Mouse (Mus musculus) yolk sac, embryonic 10.5 days (tissue): ENCODE measurements around the gene Fam180a.
"Not testable (repeated sequence)": the region's sequence is repeated elsewhere in the genome, so short reads cannot be mapped to it uniquely, and the experiment has no call there.

Experiments
- DNase-seq: peaks from one replicate; pipeline ENCODE4 v3.0.0-alpha.2; 2017; ENCODE audit warnings: low spot score

Gene Fam180a

GRCm38 (mm10) chr6:35326111-35326515 is at the start of gene Fam180a:
Gene Fam180a (minus strand): TSS chr6:35326141.
- no peak for DNase-seq

- no peak for DNase-seq
Observed at GRCm38 (mm10) chr6:35374052-35374451, 48.1 kb upstream of the Fam180a start.

GRCm38 (mm10) chr6:35370356-35370755 is 44.4 kb upstream of the Fam180a start:
- no peak for DNase-seq

- DNase-seq, result not testable (repeated sequence)
Observed at GRCm38 (mm10) chr6:35369578-35370282, 43.8 kb upstream of the Fam180a start.

DNA sequence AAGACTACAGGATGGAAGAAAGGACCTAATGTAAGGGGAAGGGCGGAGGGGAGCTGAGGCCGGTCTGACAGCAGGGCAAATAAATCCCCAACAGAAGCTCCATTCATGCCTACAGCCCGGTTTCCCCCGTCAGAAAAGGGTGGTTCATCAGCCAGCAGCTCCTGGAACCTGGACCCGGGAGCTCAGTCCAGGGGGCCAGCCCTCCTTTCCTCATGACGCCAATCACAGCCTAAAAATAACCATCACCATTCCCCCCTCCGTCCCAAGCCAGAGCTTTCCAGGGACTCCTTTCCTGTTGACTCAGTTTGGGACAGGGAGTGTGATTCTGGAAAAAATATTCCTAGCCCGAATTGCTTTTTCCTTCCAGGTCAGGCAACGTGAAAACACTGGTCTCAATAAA is 36.7 kb upstream of the Fam180a start:
- no peak for DNase-seq

GRCm38 (mm10) chr6:35355320-35355719 is 29.4 kb upstream of the Fam180a start:
- no peak for DNase-seq

GRCm38 (mm10) chr6:35354622-35354998 is 28.7 kb upstream of the Fam180a start:
- DNase-seq, result no peak

GRCm38 (mm10) chr6:35353846-35354621 is 28.1 kb upstream of the Fam180a start:
- no peak for DNase-seq

DNA sequence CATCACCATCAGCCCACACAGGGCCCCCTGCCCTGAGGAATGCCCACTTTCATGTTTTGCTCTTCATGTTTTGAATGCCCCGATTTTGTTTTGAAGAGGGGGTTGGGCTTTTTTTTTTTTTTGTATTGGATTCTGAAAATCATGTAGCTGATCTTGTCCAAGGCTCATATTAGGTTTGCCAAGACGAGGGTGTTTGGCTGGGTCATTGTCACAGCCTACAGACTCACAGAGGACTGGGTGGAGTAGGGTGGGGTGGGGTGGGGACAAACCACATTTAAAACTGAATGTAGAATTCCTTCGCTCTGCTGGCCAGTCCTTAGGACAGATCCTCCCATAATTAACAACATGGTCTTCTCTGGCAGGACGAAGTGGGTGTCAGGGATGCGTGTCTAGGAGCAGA is 27.5 kb upstream of the Fam180a start:
- DNase-seq, result no peak

DNA sequence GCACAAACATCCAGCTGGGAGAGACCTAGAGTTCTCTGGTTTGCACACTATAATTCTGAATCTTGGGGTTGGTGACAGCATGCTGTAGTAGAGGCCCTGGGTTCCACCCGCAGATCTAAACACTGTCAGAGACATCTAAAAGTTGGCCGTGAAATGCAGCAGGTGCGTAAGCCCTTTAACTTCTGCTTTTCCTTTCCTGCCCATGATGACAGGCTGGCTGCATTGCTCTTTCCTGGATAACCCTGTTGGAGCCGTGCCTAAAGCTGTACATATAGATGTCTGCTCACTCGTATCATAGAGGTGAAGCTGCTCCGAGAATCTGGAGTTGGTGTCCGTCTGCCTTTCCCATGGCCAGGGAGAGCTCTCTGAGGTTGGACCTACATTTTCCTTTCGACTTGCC is 26.9 kb upstream of the Fam180a start:
- DNase-seq, result no peak

- no peak for DNase-seq
Observed at GRCm38 (mm10) chr6:35351826-35352225, 25.9 kb upstream of the Fam180a start.

DNA sequence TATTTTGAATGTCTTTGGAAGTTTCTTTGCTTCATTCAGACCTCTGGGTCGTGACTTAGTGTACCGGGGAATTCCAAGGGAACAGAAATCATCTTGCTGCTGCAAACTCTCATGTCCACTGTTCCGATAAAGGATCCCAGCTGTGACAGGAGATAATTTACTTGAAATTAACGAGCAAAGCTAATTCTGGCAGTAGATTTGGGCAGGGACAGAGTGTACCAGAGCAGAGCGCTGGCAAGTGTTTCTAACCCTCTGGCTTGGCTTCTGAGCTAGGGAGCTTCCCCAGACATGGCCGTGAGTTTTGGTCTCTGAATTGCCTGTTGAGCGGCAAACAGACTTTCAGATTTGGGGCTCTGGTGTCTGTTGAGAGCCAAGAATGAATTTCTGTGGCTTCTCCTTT is 23.8 kb upstream of the Fam180a start:
- no peak for DNase-seq

DNA sequence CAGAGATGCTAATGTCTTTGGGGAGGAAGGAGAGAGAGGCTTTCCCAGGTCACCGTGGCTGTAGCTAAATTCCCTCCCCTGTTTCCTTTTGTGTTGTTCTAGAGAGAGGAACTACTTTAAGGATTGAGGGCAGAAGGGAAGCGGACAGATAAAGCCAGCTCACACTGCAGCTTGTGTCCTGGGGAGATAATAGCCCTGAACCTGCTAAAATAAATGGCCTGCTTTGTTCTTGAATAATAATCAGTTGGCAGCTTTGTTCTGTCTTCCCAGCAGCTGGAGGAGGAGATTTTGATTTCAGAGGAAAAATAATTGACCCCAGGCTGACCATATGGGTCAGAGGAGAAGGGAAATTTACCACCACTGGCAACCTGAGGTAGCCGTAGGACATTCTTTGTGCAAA is 12.7 kb upstream of the Fam180a start:
- DNase-seq, result no peak

DNA sequence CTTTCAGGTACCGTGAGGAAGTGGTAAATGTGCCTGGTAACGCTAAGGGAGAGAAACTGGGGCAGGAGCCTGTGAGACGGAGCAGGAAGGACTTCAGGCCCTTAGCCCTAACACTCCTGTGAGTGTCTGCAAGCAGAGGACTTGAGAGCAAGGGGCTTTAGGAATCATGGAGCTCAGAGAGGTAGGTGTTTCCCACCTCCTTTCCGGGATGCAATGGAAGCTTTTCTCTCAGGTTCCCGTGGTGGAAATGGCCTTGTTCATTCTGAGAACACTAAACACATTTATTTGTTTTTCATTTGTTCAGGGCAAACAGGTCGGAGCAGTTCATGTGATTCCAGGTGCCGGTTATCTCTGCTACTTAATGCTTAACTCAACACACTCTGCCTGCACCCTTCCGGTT is 11.9 kb upstream of the Fam180a start:
- DNase-seq, result peak; percentile 70

GRCm38 (mm10) chr6:35335452-35335851 is 9.5 kb upstream of the Fam180a start:
- DNase-seq, result peak; percentile 87

GRCm38 (mm10) chr6:35334278-35334677 is 8.3 kb upstream of the Fam180a start:
- peak; percentile 35 for DNase-seq

DNA sequence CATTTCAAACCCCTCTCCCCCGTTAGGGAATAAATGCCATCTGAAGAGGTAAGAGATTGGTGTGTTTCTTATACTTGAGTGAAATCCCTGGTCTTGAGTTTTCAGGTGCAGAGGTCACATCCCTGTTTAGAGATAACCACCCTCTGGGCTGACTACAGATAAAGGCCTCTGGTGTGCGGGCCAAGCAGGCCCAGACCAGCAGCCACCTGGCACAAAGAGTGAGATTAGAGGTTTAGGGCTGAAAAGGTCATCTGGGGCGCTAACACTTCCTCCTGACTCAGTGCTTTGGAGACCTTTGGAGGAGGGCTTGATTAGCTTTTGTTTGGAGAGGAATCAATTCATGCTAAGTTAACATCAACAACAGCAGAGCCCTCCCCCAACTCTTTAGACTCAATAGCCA is 7.7 kb upstream of the Fam180a start:
- peak; percentile 84 for DNase-seq

DNA sequence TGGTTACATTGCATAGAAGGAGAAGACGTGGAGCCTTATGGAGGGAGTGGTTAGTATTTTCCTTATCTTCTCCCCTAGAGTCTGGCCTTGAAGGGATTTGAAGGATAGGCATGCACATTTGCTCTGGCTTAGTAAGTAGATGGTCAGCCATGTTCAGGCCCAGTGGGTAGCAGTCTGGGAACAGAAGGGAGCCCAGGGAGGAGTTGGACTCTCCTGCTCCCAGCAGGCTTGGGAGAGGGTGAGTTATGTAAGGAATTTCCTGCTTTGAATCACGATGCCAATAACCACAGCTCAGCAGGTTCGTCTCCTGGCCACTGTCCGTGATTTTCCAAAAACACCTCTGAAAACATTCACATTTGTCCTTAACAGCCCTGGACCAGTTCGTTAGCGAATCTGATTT is 4.9 kb upstream of the Fam180a start:
- DNase-seq, result peak; percentile 56

GRCm38 (mm10) chr6:35329956-35330355 is 4.0 kb upstream of the Fam180a start:
- DNase-seq, result no peak

- DNase-seq, result no peak
Observed at GRCm38 (mm10) chr6:35324306-35324705, 1.6 kb downstream of the Fam180a start.

- DNase-seq, result no peak
Observed at GRCm38 (mm10) chr6:35323046-35323445, 2.9 kb downstream of the Fam180a start.

- peak; percentile 75 for DNase-seq
Observed at GRCm38 (mm10) chr6:35321105-35321504, 4.8 kb downstream of the Fam180a start.

DNA sequence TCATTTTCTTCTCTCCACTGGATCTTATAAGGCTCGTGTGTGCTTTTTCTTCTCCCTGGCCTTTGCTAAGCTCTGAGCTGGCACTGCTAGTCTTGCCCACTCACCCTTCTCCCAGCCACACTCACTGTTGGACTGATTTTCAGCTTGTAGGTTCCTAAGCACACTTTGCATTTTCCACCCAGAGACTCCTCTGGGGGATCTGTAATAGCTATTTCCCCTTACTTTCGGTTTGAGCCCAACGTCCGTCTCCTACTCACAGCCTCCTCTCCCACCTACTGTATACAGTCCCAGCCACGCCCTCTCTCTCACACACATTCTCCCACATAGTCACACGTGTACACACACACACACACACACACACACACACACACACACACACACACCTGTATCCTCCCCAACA is 6.1 kb downstream of the Fam180a start:
- DNase-seq, result no peak

DNA sequence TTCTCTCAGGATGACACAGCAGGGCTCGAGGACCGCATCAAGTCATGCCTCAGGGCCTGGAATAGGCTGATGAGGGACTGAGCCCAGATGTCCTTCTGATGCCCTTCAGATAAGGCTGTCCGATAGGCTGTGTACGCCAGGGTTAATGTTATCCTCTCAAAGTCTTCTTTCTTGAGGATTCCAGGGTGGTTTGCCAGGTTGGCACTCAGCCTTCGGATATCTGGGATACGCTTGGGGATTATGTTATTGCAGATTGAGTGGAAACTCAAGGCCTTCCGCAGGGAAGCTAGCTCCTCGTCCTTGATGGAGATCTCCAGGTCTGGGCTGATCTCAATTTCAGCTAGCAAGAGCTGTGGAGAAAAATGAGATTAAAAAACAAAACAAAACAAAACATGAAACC is 12.4 kb downstream of the Fam180a start:
- DNase-seq, result no peak
